Mouse (Mus musculus): ENCODE results near the gene Dnajb14.

- TF ChIP-seq CTCF (IDR thresholded peaks at IDR 0.05) (no peak), EP300 (IDR thresholded peaks at IDR 0.05) (no peak)
Observed at GRCm38 (mm10) chr3:137958352-137958751, 90.9 kb downstream of the Dnajb14 start.
